Mouse (Mus musculus): ENCODE results near the gene Vamp2. TPM values are rescaled to one million over a fixed set of nuclear protein-coding genes. Genes with fewer than 3 reads are reported as not detected.

The Vamp2 gene
- total RNA-seq, 1 experiment: 7.1 TPM

- Histone ChIP-seq H3K4me1 (ENCODE audit: control insufficient read depth in 2 of 2, insufficient read depth in 2 of 2, low read length in 2 of 2, poor library complexity in 1 of 2) (peaks cover 0 to 6% of the 10 kb centered on the region in 2 experiments; a peak in 2 of 4 replicates), H3K27ac (ENCODE audit: insufficient read depth, low read depth, low read length, poor library complexity, severe bottlenecking) (no peak overlapping the region), H3K9ac (ENCODE audit: insufficient read depth, low read depth, low read length, poor library complexity, severe bottlenecking) (0 out of 2 replicates have a peak overlapping the region, but pooled peaks have one; percentile 2), H3K9me3 (ENCODE audit: control insufficient read depth, insufficient read depth, low read depth, low read length) (no peaks in the 10 kb centered on the region), H3K36me3 (ENCODE audit: control insufficient read depth, insufficient read depth, low read length, poor library complexity, severe bottlenecking) (no peaks in the 10 kb centered on the region), H3K4me3 (ENCODE audit: insufficient read depth in 1 of 2, low read depth in 1 of 2, low read length in 2 of 2, poor library complexity in 1 of 2, severe bottlenecking in 1 of 2) (peak overlapping the region; percentile 58 to 82)
- DNase-seq (ENCODE audit: low read depth, low spot score): peak; percentile 86
- 0 out of 2 replicates have a peak, but pooled peaks have one; percentile 58 for TF ChIP-seq HCFC1 (IDR thresholded peaks at IDR 0.05; ENCODE audit: borderline replicate concordance, insufficient read depth, low read length)
- TF ChIP-seq ZC3H11A (IDR thresholded peaks at IDR 0.05; ENCODE audit: borderline replicate concordance, low read depth, low read length): no peak
- TF ChIP-seq MAFK (IDR thresholded peaks at IDR 0.05; ENCODE audit: insufficient read depth, low read depth, low read length): peak; percentile 79; the same call in 1 of the 2 replicates
- in situ Hi-C loops (cut with MboI; ENCODE audit: low sequenced_read_pairs in 2 of 2, unreplicated experiment in 2 of 2): no loop called here
Measured at GRCm38 (mm10) chr11:69123693-69124497, 35.6 kb downstream of the Vamp2 start.

- H3K9ac ChIP-seq (ENCODE audit: insufficient read depth, low read depth, low read length, poor library complexity, severe bottlenecking): no peak overlapping the region
- H3K4me1 ChIP-seq (ENCODE audit: control insufficient read depth in 2 of 2, insufficient read depth in 2 of 2, low read length in 2 of 2, poor library complexity in 1 of 2): peaks cover 0 to 6% of the 10 kb centered on the region in 2 experiments; a peak in 2 of 4 replicates
- H3K9me3 ChIP-seq (ENCODE audit: control insufficient read depth, insufficient read depth, low read depth, low read length): no peaks in the 10 kb centered on the region
- H3K4me3 ChIP-seq (ENCODE audit: insufficient read depth in 1 of 2, low read depth in 1 of 2, low read length in 2 of 2, poor library complexity in 1 of 2, severe bottlenecking in 1 of 2): peak overlapping the region in 1 of 2 experiments; percentile 82; a peak in 2 of 4 replicates
- no peak for DNase-seq (ENCODE audit: low read depth, low spot score)
- TF ChIP-seq MAFK (IDR thresholded peaks at IDR 0.05; ENCODE audit: insufficient read depth, low read depth, low read length) (peak; percentile 85), HCFC1 (IDR thresholded peaks at IDR 0.05; ENCODE audit: borderline replicate concordance, insufficient read depth, low read length) (no peak)
- in situ Hi-C loops (cut with MboI; ENCODE audit: low sequenced_read_pairs in 2 of 2, unreplicated experiment in 2 of 2): no loop called here
- H3K27ac ChIP-seq (ENCODE audit: insufficient read depth, low read depth, low read length, poor library complexity, severe bottlenecking): no peak overlapping the region
- H3K36me3 ChIP-seq (ENCODE audit: control insufficient read depth, insufficient read depth, low read length, poor library complexity, severe bottlenecking): no peaks in the 10 kb centered on the region
Measured at GRCm38 (mm10) chr11:69124498-69124847, 36.2 kb downstream of the Vamp2 start.

GRCm38 (mm10) chr11:69125041-69125851 is 37.0 kb downstream of the Vamp2 start:
- H3K4me3 ChIP-seq (ENCODE audit: insufficient read depth in 1 of 2, low read depth in 1 of 2, low read length in 2 of 2, poor library complexity in 1 of 2, severe bottlenecking in 1 of 2): peak overlapping the region; percentile 53 to 64
- peak; percentile 90 for DNase-seq (ENCODE audit: low read depth, low spot score)
- in situ Hi-C loops (cut with MboI; ENCODE audit: low sequenced_read_pairs in 2 of 2, unreplicated experiment in 2 of 2): loop anchor here in 1 of 2 experiments (5.0 kb wide), 1 partner anchor 63 kb away; no protein-coding TSS in a partner anchor
- no peaks in the 10 kb centered on the region for H3K9me3 ChIP-seq (ENCODE audit: control insufficient read depth, insufficient read depth, low read depth, low read length)
- peak overlapping the region; percentile 24 for H3K9ac ChIP-seq (ENCODE audit: insufficient read depth, low read depth, low read length, poor library complexity, severe bottlenecking)
- no peaks in the 10 kb centered on the region for H3K36me3 ChIP-seq (ENCODE audit: control insufficient read depth, insufficient read depth, low read length, poor library complexity, severe bottlenecking)
- TF ChIP-seq HCFC1 (IDR thresholded peaks at IDR 0.05; ENCODE audit: borderline replicate concordance, insufficient read depth, low read length) (0 out of 2 replicates have a peak, but pooled peaks have one; percentile 22), ZC3H11A (IDR thresholded peaks at IDR 0.05; ENCODE audit: borderline replicate concordance, low read depth, low read length) (no peak), ZNF384 (IDR thresholded peaks at IDR 0.05; ENCODE audit: low read depth, low read length) (peak; percentile 92), MAFK (IDR thresholded peaks at IDR 0.05; ENCODE audit: insufficient read depth, low read depth, low read length) (peak; percentile 92), CHD2 (IDR thresholded peaks at IDR 0.05; ENCODE audit: low read depth, low read length) (no peak)
- peaks cover 0 to 10% of the 10 kb centered on the region in 2 experiments; a peak in 2 of 4 replicates for H3K4me1 ChIP-seq (ENCODE audit: control insufficient read depth in 2 of 2, insufficient read depth in 2 of 2, low read length in 2 of 2, poor library complexity in 1 of 2)
- 0 out of 2 replicates have a peak overlapping the region, but pooled peaks have one; percentile 13 for H3K27ac ChIP-seq (ENCODE audit: insufficient read depth, low read depth, low read length, poor library complexity, severe bottlenecking)

DNA sequence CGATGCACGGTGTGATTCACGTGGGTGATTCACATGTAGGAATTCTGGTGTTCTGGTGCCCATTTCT is 37.4 kb downstream of the Vamp2 start, which contains the start of gene Aloxe3:
Gene Aloxe3, plus strand, starts transcription at position 45 of the 67 bp plus-strand sequence.
- Histone ChIP-seq H3K9me3 (ENCODE audit: control insufficient read depth, insufficient read depth, low read depth, low read length) (no peaks in the 10 kb centered on the region), H3K36me3 (ENCODE audit: control insufficient read depth, insufficient read depth, low read length, poor library complexity, severe bottlenecking) (no peaks in the 10 kb centered on the region), H3K9ac (ENCODE audit: insufficient read depth, low read depth, low read length, poor library complexity, severe bottlenecking) (peak within 1 kb of the TSS; percentile 24), H3K27ac (ENCODE audit: insufficient read depth, low read depth, low read length, poor library complexity, severe bottlenecking) (0 out of 2 replicates have a peak within 1 kb of the TSS, but pooled peaks have one; percentile 13), H3K4me1 (ENCODE audit: control insufficient read depth in 2 of 2, insufficient read depth in 2 of 2, low read length in 2 of 2, poor library complexity in 1 of 2) (peaks cover 0 to 10% of the 10 kb centered on the region in 2 experiments; a peak in 2 of 4 replicates), H3K4me3 (ENCODE audit: insufficient read depth in 1 of 2, low read depth in 1 of 2, low read length in 2 of 2, poor library complexity in 1 of 2, severe bottlenecking in 1 of 2) (peak within 1 kb of the TSS; percentile 53 to 64)
- no peak for TF ChIP-seq CHD2 (IDR thresholded peaks at IDR 0.05; ENCODE audit: low read depth, low read length)
- TF ChIP-seq HCFC1 (IDR thresholded peaks at IDR 0.05; ENCODE audit: borderline replicate concordance, insufficient read depth, low read length): no peak
- no peak for TF ChIP-seq ZNF384 (IDR thresholded peaks at IDR 0.05; ENCODE audit: low read depth, low read length)
- no peak for TF ChIP-seq ZC3H11A (IDR thresholded peaks at IDR 0.05; ENCODE audit: borderline replicate concordance, low read depth, low read length)
- TF ChIP-seq MAFK (IDR thresholded peaks at IDR 0.05; ENCODE audit: insufficient read depth, low read depth, low read length): no peak
- in situ Hi-C loops (cut with MboI; ENCODE audit: low sequenced_read_pairs in 2 of 2, unreplicated experiment in 2 of 2): loop anchor here in 1 of 2 experiments (5.0 kb wide), 1 partner anchor 63 kb away; no protein-coding TSS in a partner anchor
- no peak for DNase-seq (ENCODE audit: low read depth, low spot score)
